8 mouse cellular contexts compared by ENCODE assay signal in genomic region chrX:48623049-48623378, GRCm38 (mm10). TPM values are rescaled to one million over a fixed set of nuclear protein-coding genes. Genes with fewer than 3 reads are reported as not detected.
A peak's percentile ranks its signal among the peaks of the same experiment; 100 is the strongest.
DNase-seq lines count a peak whose midpoint lies in the region; ATAC-seq and TF ChIP-seq lines count a peak whose summit lies in the region.

No protein-coding gene starts in this region.

- TF ChIP-seq CTCF in olfactory bulb, adult 2 months (IDR thresholded peaks at IDR 0.05; ENCODE audit: insufficient read depth, low read depth, low read length): no peak

- H3K27me3 ChIP-seq in lung, embryonic 15.5 days: no peaks in the 10 kb centered on the region
- H3K27me3 ChIP-seq in embryonic facial prominence, embryonic 15.5 days: no peaks in the 10 kb centered on the region
- no peaks in the 10 kb centered on the region for H3K27me3 ChIP-seq in limb, embryonic 11.5 days (ENCODE audit: control insufficient read depth, insufficient read depth, low read length)

- no peak for TF ChIP-seq POLR2A in olfactory bulb, adult 2 months (IDR thresholded peaks at IDR 0.05; ENCODE audit: insufficient read depth, low read depth, low read length)

- peak overlapping the region; percentile 40 for H3K9ac ChIP-seq in lung, embryonic 15.5 days
- 0 out of 2 replicates have a peak overlapping the region, but pooled peaks have one; percentile 21 for H3K9ac ChIP-seq in embryonic facial prominence, embryonic 15.5 days
- no peak overlapping the region; the same call in 1 of the 2 replicates for H3K9ac ChIP-seq in limb, embryonic 11.5 days (ENCODE audit: low read length)

- H3K9me3 ChIP-seq in lung, embryonic 15.5 days: no peaks in the 10 kb centered on the region
- H3K9me3 ChIP-seq in embryonic facial prominence, embryonic 15.5 days (replicated peaks): no peaks in the 10 kb centered on the region
- H3K9me3 ChIP-seq in limb, embryonic 11.5 days (ENCODE audit: control insufficient read depth, low read length): no peaks in the 10 kb centered on the region

- H3K27ac ChIP-seq in lung, embryonic 15.5 days: peak overlapping the region; percentile 90
- peak overlapping the region; percentile 84; the same call in 1 of the 2 replicates for H3K27ac ChIP-seq in embryonic facial prominence, embryonic 15.5 days (replicated peaks)
- peak overlapping the region; percentile 43; the same call in 1 of the 2 replicates for H3K27ac ChIP-seq in limb, embryonic 11.5 days (replicated peaks; ENCODE audit: low read depth, low read length)
- H3K27ac ChIP-seq in olfactory bulb, adult 2 months (ENCODE audit: insufficient read depth, low read depth, low read length): peak overlapping the region; percentile 95

- no peak for DNase-seq in lung, adult 18-20 months
- DNase-seq in limb, embryonic 11.5 days (ENCODE audit: low spot score): no peak
- DNase-seq in Muller cell, postnatal 12 days (ENCODE audit: inconsistent ontology term): no peak
- DNase-seq in layer of hippocampus, postnatal 14 days (ENCODE audit: low spot score in 2 of 2): no peak
- DNase-seq in embryo, embryonic 9.5 days (ENCODE audit: extremely low spot score): no peak

- peak overlapping the region; percentile 70 for H3K4me3 ChIP-seq in lung, embryonic 15.5 days
- H3K4me3 ChIP-seq in embryonic facial prominence, embryonic 15.5 days (replicated peaks): peak overlapping the region; percentile 64
- H3K4me3 ChIP-seq in limb, embryonic 11.5 days (ENCODE audit: low read depth, low read length): peak overlapping the region; percentile 53
- peak overlapping the region; percentile 95 for H3K4me3 ChIP-seq in olfactory bulb, adult 2 months (ENCODE audit: insufficient read depth, low read depth, low read length)

- peak overlapping the region; percentile 52 for H3K4me2 ChIP-seq in lung, embryonic 15.5 days
- peak overlapping the region; percentile 52 for H3K4me2 ChIP-seq in embryonic facial prominence, embryonic 15.5 days (replicated peaks)
- H3K4me2 ChIP-seq in limb, embryonic 11.5 days (ENCODE audit: low read depth, severe bottlenecking): peak overlapping the region; percentile 39

- H3K36me3 ChIP-seq in lung, embryonic 15.5 days: no peaks in the 10 kb centered on the region
- no peaks in the 10 kb centered on the region for H3K36me3 ChIP-seq in embryonic facial prominence, embryonic 15.5 days
- no peaks in the 10 kb centered on the region for H3K36me3 ChIP-seq in limb, embryonic 11.5 days (ENCODE audit: control insufficient read depth, insufficient read depth, low read length)

- no peaks in the 10 kb centered on the region for H3K4me1 ChIP-seq in lung, embryonic 15.5 days
- H3K4me1 ChIP-seq in embryonic facial prominence, embryonic 15.5 days: no peaks in the 10 kb centered on the region
- H3K4me1 ChIP-seq in limb, embryonic 11.5 days (ENCODE audit: control insufficient read depth, insufficient read depth, low read length): no peaks in the 10 kb centered on the region
- no peaks in the 10 kb centered on the region for H3K4me1 ChIP-seq in olfactory bulb, adult 2 months (ENCODE audit: control insufficient read depth, insufficient read depth, low read length)

- WGBS in lung, embryonic 15.5 days: 20% methylated on average over 4 of the region's 4 CpGs
- 16% methylated on average over 4 of the region's 4 CpGs for WGBS in embryonic facial prominence, embryonic 15.5 days
- WGBS in limb, embryonic 11.5 days: 16% methylated on average over 4 of the region's 4 CpGs
- WGBS in olfactory bulb, adult 2 months: 17% methylated on average over 4 of the region's 4 CpGs

- ATAC-seq in lung, embryonic 15.5 days (ENCODE audit: borderline replicate concordance, extremely low read depth, low FRiP score, low TSS enrichment): peak; percentile 24; the same call in 1 of the 2 replicates
- ATAC-seq in embryonic facial prominence, embryonic 15.5 days (ENCODE audit: insufficient number of reproducible peaks, low FRiP score, low TSS enrichment, low read depth): no peak; the same call in 1 of the 2 replicates
- no peak for ATAC-seq in limb, embryonic 11.5 days (ENCODE audit: insufficient number of reproducible peaks, low FRiP score, low TSS enrichment, low read depth)

RNA-seq across cellular contexts. Expression of gene Slc25a14, which starts 0.2 kb away (rescaled TPM):
- 14.7 and 15.4 TPM in 2 replicates for polyA plus RNA-seq in lung, embryonic 15.5 days (2015; fragmentation: Nextera tagmentation; extraction: Ambion mirVana)
- 15.7 and 16.0 TPM in 2 replicates for polyA plus RNA-seq in embryonic facial prominence, embryonic 15.5 days (2015; fragmentation: Nextera tagmentation; extraction: Ambion mirVana)
- polyA plus RNA-seq in limb, embryonic 11.5 days (2014; fragmentation: Nextera tagmentation; extraction: Ambion mirVana): 17.2 and 19.8 TPM in 2 replicates
- not detected in 2 replicates for polyA plus RNA-seq in olfactory bulb, adult 2 months (2012; ENCODE audit: insufficient read depth, insufficient read length, low replicate concordance, missing spikeins)
- 10 to 100 TPM; 35.7 to 40.4 TPM for total RNA-seq in layer of hippocampus, postnatal 14 days (2021)

RNA-seq across cellular contexts. Expression of gene Zfp280c, which starts 28.7 kb away (rescaled TPM):
- 9.9 and 10.3 TPM in 2 replicates for polyA plus RNA-seq in lung, embryonic 15.5 days (2015; fragmentation: Nextera tagmentation; extraction: Ambion mirVana)
- polyA plus RNA-seq in embryonic facial prominence, embryonic 15.5 days (2015; fragmentation: Nextera tagmentation; extraction: Ambion mirVana): 9.7 and 10.2 TPM in 2 replicates
- 23.3 and 23.7 TPM in 2 replicates for polyA plus RNA-seq in limb, embryonic 11.5 days (2014; fragmentation: Nextera tagmentation; extraction: Ambion mirVana)
- not detected in 2 replicates for polyA plus RNA-seq in olfactory bulb, adult 2 months (2012; ENCODE audit: insufficient read depth, insufficient read length, low replicate concordance, missing spikeins)
- total RNA-seq in layer of hippocampus, postnatal 14 days (2021): 10 to 100 TPM; 19.8 to 26.3 TPM

RNA-seq across cellular contexts. Expression of gene Gpr119, which starts 51.3 kb away (rescaled TPM):
- not detected in 2 replicates for polyA plus RNA-seq in lung, embryonic 15.5 days (2015; fragmentation: Nextera tagmentation; extraction: Ambion mirVana)
- polyA plus RNA-seq in embryonic facial prominence, embryonic 15.5 days (2015; fragmentation: Nextera tagmentation; extraction: Ambion mirVana): not detected in 2 replicates
- not detected in 2 replicates for polyA plus RNA-seq in limb, embryonic 11.5 days (2014; fragmentation: Nextera tagmentation; extraction: Ambion mirVana)
- polyA plus RNA-seq in olfactory bulb, adult 2 months (2012; ENCODE audit: insufficient read depth, insufficient read length, low replicate concordance, missing spikeins): not detected in 2 replicates
- not detected for total RNA-seq in layer of hippocampus, postnatal 14 days (2021)

Comparison
In these comparisons a context has a peak if more than half of its experiments do, and no peak if none do; other contexts are left out.
1. H3K27ac ChIP-seq: peak in every context shown above with its lines; median percentile 95 in olfactory bulb, adult 2 months; 90 in lung, embryonic 15.5 days; 84 in embryonic facial prominence, embryonic 15.5 days; 43 in limb, embryonic 11.5 days.